Mouse (Mus musculus) forebrain, embryonic 10.5 days (tissue): ENCODE data around the gene Cdh8. TPM values are rescaled to one million over a fixed set of nuclear protein-coding genes. Genes with fewer than 3 reads are reported as not detected.
"Not testable (repeated sequence)": the region's sequence is repeated elsewhere in the genome, so short reads cannot be mapped to it uniquely, and the experiment has no call there.

ENCODE experiments used
- DNase-seq: peaks from one replicate; pipeline ENCODE4 v3.0.0-alpha.2; 2017; ENCODE audit warnings: low spot score; ENCODE audit errors: extremely low spot score
- H3K27ac ChIP-seq: fragments of 300-500 bp; sonication (generic); 2 replicates; pipeline ENCODE4 v1.5.1; 2016; ENCODE audit warnings: mild to moderate bottlenecking
- H3K27me3 ChIP-seq: fragments of 300-500 bp; sonication (generic); 2 replicates; pipeline ENCODE4 v1.6.1; 2016; ENCODE audit warnings: mild to moderate bottlenecking; ENCODE audit not compliant: poor library complexity, severe bottlenecking
- H3K36me3 ChIP-seq: fragments of 300-500 bp; sonication (generic); replicated peaks from 2 replicates; pipeline ENCODE4 v1.6.1; 2016; ENCODE audit warnings: mild to moderate bottlenecking, moderate library complexity
- H3K4me1 ChIP-seq: fragments of 300-500 bp; sonication (generic); 2 replicates; pipeline ENCODE4 v1.6.1; 2016
- H3K4me3 ChIP-seq: fragments of 300-500 bp; sonication (generic); 2 replicates; pipeline ENCODE4 v1.5.1; 2016; ENCODE audit warnings: mild to moderate bottlenecking, moderate library complexity
- H3K9me3 ChIP-seq: fragments of 300-500 bp; sonication (generic); 2 replicates; pipeline ENCODE4 v1.6.1; 2016; ENCODE audit warnings: mild to moderate bottlenecking, moderate library complexity
- whole genome bisulfite sequencing: fragments of 180-500 bp; shearing (Covaris S2); methylation state at CpG from one replicate; pipeline ENCODE4 v1.1.7; 2016; 5-methylcytosine and 5-hydroxymethylcytosine counted together
- polyA plus RNA-seq: library from polyadenylated mRNA; unstranded; fragments of >200 nt; fragmentation: Nextera tagmentation; extraction: Ambion mirVana; gene quantifications from 2 replicates; pipeline ENCODE4 v1.2.1, GENCODE M21; 2016

Cdh8 gene
- polyA plus RNA-seq, 1 experiment from 2014 or later, result 3.9 TPM

DNA sequence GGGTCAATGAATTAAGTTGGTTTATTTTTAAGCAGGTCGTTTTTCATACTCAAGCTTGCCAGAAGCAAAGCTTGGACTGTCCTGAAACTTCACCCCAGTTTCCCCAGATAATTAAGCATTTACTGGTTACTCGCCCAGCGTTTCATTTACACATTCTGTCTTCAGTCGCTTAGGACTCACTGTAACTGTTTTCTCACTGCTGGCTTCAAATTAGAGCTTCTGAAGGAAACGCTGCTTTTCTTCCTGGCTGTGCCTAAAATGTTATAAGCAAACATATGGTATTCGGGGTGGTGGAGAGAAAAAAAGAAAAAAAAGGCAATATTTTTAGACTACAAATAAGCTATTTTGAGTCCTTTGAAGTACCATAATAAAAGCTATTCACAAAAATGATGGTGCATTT, 192.6 kb downstream of the Cdh8 start:
- DNase-seq, result no peak
- Histone ChIP-seq H3K4me1 (no peaks in the 10 kb centered on the region), H3K36me3 (no peaks in the 10 kb centered on the region), H3K27ac (no peak overlapping the region), H3K9me3 (no peaks in the 10 kb centered on the region), H3K27me3 (no peaks in the 10 kb centered on the region), H3K4me3 (no peak overlapping the region)
- 72% methylated on average over 6 of the region's 6 CpGs for WGBS

DNA sequence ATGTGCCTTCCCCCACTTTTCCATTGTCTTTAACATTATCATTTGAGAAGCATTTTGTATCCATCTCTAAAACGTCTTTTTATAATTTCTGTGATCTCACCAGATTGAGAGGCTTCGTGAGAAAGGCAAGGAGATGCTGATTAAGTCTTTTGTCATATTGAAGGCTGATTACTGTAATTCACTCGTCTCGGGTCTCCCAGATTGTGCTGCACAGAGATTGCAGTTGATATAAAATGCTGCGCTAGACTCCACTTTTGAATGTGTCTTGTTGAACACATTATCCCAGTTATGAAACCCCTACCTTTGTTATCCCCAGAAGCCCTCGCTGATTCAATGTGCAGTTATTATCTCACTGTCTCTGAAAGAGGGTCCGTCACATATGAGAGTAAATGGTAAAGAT, 211.1 kb downstream of the Cdh8 start:
- 91% methylated on average over 7 of the region's 7 CpGs for WGBS
- Histone ChIP-seq H3K4me1 (no peaks in the 10 kb centered on the region), H3K27me3 (no peaks in the 10 kb centered on the region), H3K27ac (no peak overlapping the region), H3K4me3 (no peak overlapping the region), H3K36me3 (no peaks in the 10 kb centered on the region), H3K9me3 (no peaks in the 10 kb centered on the region)
- no peak for DNase-seq

DNA sequence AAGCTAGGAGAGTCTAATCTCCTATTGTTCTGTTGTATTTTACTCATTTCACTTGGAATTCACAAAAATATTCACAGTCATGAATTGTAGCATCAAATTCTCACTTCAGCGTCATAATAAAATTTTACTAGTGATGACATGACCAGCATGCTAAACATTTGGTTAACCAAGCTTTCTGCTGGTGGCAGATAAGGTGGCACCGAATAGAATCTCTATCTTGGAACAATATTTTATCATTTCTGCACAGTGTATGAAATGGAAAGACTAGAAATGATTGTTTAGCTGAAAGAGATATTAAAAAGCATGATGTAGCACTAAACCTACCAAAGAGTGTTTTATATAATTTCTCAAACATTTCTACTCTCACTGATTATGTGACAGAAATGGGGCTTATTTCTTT, 225.6 kb downstream of the Cdh8 start:
- no peak overlapping the region for H3K27ac ChIP-seq
- 90% methylated on average over 2 of the region's 2 CpGs for WGBS
- no peaks in the 10 kb centered on the region for H3K9me3 ChIP-seq
- DNase-seq, result no peak
- H3K4me1 ChIP-seq, result no peaks in the 10 kb centered on the region
- no peak overlapping the region for H3K4me3 ChIP-seq
- no peaks in the 10 kb centered on the region for H3K36me3 ChIP-seq
- H3K27me3 ChIP-seq, result no peaks in the 10 kb centered on the region

GRCm38 (mm10) chr8:99186879-99187278, 229.4 kb downstream of the Cdh8 start:
- no peaks in the 10 kb centered on the region for H3K4me1 ChIP-seq
- no peak overlapping the region for H3K4me3 ChIP-seq
- no peaks in the 10 kb centered on the region for H3K36me3 ChIP-seq
- no peaks in the 10 kb centered on the region for H3K9me3 ChIP-seq
- no peaks in the 10 kb centered on the region for H3K27me3 ChIP-seq
- H3K27ac ChIP-seq, result no peak overlapping the region
- DNase-seq, result no peak
- 92% methylated on average over 5 of the region's 5 CpGs for WGBS

- no peaks in the 10 kb centered on the region for H3K9me3 ChIP-seq
- no peaks in the 10 kb centered on the region for H3K27me3 ChIP-seq
- no peak for DNase-seq
- no peaks in the 10 kb centered on the region for H3K4me1 ChIP-seq
- no peaks in the 10 kb centered on the region for H3K36me3 ChIP-seq
- no peak overlapping the region for H3K4me3 ChIP-seq
- no peak overlapping the region for H3K27ac ChIP-seq
Observed at GRCm38 (mm10) chr8:99184186-99184585, 232.1 kb downstream of the Cdh8 start.

DNA sequence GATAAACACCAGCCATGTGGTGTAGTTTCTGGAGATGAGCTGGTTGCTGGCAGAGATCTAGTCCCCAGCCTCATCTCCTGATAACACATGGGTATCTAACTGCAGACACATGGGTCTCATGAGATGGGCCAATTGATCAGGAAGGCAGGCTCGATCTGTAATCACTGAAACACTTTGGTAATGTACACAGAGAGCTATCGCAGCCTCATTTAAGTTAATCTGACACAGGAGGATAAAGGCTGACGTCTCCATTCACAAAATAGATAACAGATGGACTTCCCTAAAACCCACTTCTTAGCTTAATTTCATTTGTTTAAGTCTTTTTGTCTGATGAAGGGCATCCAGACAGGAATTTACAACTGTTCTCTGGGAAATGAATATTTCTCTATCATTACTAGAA, 249.3 kb downstream of the Cdh8 start:
- Histone ChIP-seq H3K4me1 (no peaks in the 10 kb centered on the region; the same call in 1 of the 2 replicates), H3K36me3 (no peaks in the 10 kb centered on the region), H3K27me3 (no peaks in the 10 kb centered on the region), H3K27ac (no peak overlapping the region), H3K4me3 (no peak overlapping the region), H3K9me3 (no peaks in the 10 kb centered on the region)
- DNase-seq, result no peak
- WGBS, result 65% methylated on average over 3 of the region's 3 CpGs

DNA sequence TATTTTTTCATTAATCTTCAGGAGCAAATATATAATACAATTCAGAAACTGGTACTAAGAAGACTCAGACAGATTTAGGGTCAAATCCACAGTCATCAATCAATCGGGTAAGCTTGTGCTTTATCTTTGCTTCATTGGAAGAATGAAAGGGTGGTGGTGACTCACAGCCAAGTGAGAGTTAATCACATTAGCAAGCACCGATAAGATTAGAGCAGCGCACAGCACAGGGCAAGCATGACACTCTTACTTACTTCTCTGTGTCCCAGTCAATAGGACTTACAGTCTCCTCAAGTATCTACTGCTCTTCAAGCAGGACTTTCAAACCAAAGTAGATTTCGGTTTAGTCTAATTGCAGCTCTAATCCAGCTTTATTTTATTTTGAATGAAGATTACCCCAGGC, 254.6 kb downstream of the Cdh8 start:
- Histone ChIP-seq H3K4me3 (no peak overlapping the region), H3K27me3 (no peaks in the 10 kb centered on the region), H3K9me3 (no peaks in the 10 kb centered on the region), H3K36me3 (no peaks in the 10 kb centered on the region), H3K4me1 (no peaks in the 10 kb centered on the region; the same call in 1 of the 2 replicates), H3K27ac (no peak overlapping the region)
- WGBS, result 45% methylated on average over 4 of the region's 4 CpGs
- no peak for DNase-seq

- DNase-seq, result no peak
- no peak overlapping the region for H3K4me3 ChIP-seq
- WGBS, result 92% methylated on average over 6 of the region's 6 CpGs
- no peaks in the 10 kb centered on the region for H3K9me3 ChIP-seq
- H3K27me3 ChIP-seq, result no peaks in the 10 kb centered on the region
- H3K27ac ChIP-seq, result no peak overlapping the region
- H3K36me3 ChIP-seq, result no peaks in the 10 kb centered on the region
- no peaks in the 10 kb centered on the region for H3K4me1 ChIP-seq
Observed at GRCm38 (mm10) chr8:99145436-99145835, 270.8 kb downstream of the Cdh8 start.

GRCm38 (mm10) chr8:99144761-99145160, 271.5 kb downstream of the Cdh8 start:
- not testable (repeated sequence) for H3K4me1 ChIP-seq, DNase-seq, H3K27me3 ChIP-seq, H3K27ac ChIP-seq, H3K4me3 ChIP-seq, H3K9me3 ChIP-seq, H3K36me3 ChIP-seq
- WGBS, result 70% methylated on average over 1 of the region's 1 CpGs

DNA sequence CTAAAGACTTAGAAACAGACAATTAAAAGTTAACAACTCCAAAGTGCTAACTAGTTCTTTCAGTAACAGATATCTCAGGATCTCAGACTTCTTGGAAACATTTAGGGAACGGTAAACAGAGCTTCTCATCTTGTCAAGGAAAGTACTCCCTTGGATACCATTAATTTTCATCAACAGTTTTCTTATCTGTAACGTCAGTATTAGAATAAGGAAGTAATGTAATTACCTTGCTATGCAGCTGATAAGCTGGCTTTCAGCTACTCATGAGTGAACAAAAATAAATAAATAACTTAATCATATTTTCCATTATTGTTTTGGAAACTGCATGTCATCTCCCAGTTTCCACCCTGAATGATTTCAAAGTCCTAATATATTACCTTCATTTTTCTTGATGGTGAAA, 317.8 kb downstream of the Cdh8 start:
- H3K9me3 ChIP-seq, result no peaks in the 10 kb centered on the region
- DNase-seq, result no peak
- H3K36me3 ChIP-seq, result no peaks in the 10 kb centered on the region
- no peaks in the 10 kb centered on the region for H3K4me1 ChIP-seq
- WGBS, result 89% methylated on average over 2 of the region's 2 CpGs
- H3K27ac ChIP-seq, result no peak overlapping the region
- no peaks in the 10 kb centered on the region for H3K27me3 ChIP-seq
- no peak overlapping the region for H3K4me3 ChIP-seq

DNA sequence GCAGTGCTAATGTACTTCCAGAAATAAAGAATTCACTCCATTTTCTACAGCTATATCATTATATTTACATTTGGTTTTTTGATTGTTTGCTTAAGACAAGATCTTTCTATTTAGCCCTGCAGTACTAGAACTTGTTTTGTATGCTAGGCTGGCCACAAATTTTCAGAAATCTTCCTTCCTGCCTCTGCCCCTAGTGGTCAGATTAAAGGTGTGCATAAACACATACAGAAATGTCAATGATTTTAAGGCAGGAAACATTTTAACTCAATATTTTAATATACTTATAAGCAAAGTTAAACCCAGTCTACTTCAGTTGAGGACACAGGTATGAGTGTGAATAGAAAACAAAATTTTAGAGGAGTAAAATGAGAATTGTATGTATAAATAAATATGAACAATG, 364.9 kb downstream of the Cdh8 start:
- no peak overlapping the region for H3K27ac ChIP-seq
- H3K36me3 ChIP-seq, result no peaks in the 10 kb centered on the region
- H3K4me3 ChIP-seq, result no peak overlapping the region
- no peaks in the 10 kb centered on the region for H3K4me1 ChIP-seq
- no peak for DNase-seq
- no peaks in the 10 kb centered on the region for H3K27me3 ChIP-seq
- no peaks in the 10 kb centered on the region for H3K9me3 ChIP-seq

- Histone ChIP-seq H3K9me3 (no peaks in the 10 kb centered on the region), H3K27me3 (no peaks in the 10 kb centered on the region), H3K27ac (no peak overlapping the region), H3K4me3 (no peak overlapping the region), H3K4me1 (no peaks in the 10 kb centered on the region), H3K36me3 (no peaks in the 10 kb centered on the region)
- DNase-seq, result no peak
- WGBS, result 87% methylated on average over 8 of the region's 8 CpGs
Observed at GRCm38 (mm10) chr8:99048664-99049363, 367.5 kb downstream of the Cdh8 start.

DNA sequence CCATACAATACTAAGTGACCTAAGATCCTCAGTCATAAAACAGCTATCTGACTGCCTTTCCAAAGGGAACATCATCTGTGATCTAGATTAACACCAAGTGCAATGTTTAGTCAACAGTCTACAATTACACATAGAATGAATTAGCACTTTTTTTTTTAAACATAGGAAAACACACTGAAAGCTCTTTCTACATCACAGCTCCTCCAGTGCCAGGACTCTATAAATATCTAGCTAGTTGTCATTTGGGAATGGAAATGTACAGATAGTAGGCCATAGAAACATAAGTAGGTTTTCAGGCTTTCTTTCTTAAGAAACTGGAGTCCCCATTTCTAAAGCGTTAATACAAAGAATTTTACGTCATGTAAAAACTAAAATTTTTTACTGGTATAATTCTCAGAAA, 375.8 kb downstream of the Cdh8 start:
- Histone ChIP-seq H3K9me3 (no peaks in the 10 kb centered on the region), H3K27ac (no peak overlapping the region), H3K4me1 (no peaks in the 10 kb centered on the region), H3K4me3 (no peak overlapping the region), H3K36me3 (no peaks in the 10 kb centered on the region), H3K27me3 (no peaks in the 10 kb centered on the region)
- DNase-seq, result no peak
- WGBS, result 91% methylated on average over 2 of the region's 2 CpGs

- Histone ChIP-seq H3K36me3 (no peaks in the 10 kb centered on the region), H3K9me3 (no peaks in the 10 kb centered on the region), H3K27ac (no peak overlapping the region), H3K4me1 (no peaks in the 10 kb centered on the region), H3K27me3 (no peaks in the 10 kb centered on the region), H3K4me3 (no peak overlapping the region)
- WGBS, result 93% methylated on average over 4 of the region's 4 CpGs
- no peak for DNase-seq
Observed at GRCm38 (mm10) chr8:99031060-99031459, 385.2 kb downstream of the Cdh8 start.
